Mouse (Mus musculus): ENCODE results near the gene Rnf220. TPM values are rescaled to one million over a fixed set of nuclear protein-coding genes. Genes with fewer than 3 reads are reported as not detected.

Gene Rnf220
- total RNA-seq, 4 experiments from 2014 or later: 95.3 to 135 (median 115) TPM

DNA sequence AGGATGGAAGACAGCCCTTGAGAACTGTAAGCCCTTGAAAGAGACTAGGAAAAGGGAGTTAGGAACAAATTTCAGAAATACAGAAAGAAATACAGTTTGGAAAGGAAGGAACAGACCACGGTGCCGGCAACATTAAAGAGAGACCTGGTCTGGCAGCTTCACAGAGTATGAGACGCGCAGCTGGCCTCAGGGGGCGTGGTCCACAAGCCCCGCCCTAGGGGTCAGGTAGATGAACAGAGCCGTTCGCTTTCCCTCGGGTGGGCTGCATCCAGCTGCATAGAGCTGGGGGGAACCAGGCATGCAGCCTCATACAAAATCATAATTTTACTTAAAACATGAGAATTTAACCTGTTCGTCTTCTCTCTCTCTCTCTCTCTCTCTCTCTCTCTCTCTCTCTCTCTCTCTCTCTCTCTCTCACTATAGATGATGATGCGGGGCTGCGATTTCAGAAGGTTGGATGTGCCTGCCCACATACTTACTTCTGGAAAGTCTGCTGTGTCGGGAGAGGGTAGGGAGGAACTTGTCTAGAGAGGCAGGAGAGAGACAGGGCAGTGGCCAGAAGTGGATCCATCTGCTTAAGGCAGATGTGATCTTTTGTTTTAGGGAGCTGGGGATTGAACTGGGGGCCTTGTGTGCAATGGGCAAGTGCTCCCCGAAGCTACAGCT, 59.7 kb downstream of the Rnf220 start:
- no peak for DNase-seq

DNA sequence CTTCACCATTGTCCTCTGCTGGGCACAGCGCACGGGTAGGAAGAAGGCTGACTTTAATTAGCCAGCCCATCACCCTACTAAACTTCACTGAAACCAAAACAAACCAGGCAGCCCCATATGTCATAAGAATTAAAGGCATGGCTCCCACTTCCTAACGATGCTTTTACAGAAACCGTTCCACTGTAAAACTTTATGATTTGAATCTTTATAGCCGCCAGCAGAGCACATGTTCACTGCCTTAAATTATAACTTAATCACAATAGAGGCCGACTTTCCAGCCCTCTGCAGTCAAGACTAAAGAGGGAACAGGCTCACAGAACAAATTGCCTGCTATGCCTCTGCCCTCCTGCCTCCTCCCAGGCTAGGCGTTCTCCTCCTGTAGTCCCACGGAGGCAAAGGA, 62.5 kb downstream of the Rnf220 start:
- DNase-seq: no peak

DNA sequence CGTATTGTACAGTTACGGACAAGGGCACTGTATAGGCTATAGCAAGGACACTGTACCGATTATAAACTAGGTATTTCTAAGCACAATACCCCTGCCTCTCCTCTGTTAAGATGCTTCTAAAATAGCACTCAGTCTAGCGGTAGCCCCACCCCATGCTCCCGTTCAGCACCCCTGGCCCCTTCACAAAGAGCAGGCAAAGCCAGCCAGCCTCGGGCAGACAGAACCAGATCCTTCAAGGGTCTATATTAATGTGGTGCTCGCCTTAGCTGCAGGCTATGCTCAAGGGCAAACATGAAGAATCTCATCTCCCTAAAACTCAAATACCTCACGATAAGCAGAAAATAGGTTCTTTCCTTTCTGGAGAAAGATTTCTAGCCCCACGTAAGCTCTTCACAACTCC, 67.2 kb downstream of the Rnf220 start:
- DNase-seq: no peak

DNA sequence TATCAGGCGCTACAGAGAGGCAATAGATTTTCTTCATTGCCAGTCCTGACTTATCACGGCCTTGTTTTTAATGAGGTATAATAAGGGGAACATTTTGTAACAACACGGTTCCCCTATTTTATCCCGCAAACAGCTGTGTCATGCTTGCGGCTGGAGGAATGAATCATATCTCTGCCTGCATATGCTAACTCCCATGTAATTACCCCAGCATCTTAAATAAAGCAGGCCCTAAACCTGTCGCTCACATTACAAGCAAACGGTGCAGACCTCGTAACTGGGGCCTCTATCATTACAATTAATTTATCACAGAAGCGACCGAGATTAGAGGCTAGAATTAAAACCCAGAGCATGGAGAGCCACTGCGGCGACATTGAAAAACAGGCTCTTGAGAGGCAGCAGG, 69.3 kb downstream of the Rnf220 start:
- DNase-seq: no peak

DNA sequence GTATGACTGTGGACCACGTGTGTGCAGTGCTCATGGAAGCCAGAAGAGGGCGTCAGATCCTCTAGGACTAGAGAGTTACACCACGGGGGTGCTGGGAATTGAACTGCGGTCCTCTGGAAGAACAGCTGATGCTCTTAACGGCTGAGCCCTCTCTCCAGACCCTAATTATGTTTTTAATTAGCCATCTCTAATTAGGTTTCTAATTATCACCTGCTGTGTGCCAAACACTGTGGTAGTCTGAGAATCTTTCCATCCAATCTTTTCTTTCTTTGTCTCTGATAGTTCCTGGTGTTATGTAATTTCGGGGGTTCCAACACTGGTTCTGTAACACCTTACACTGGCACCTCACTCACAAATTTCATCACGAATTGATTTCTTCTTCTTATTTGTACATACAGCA, 75.8 kb downstream of the Rnf220 start:
- DNase-seq: no peak

DNA sequence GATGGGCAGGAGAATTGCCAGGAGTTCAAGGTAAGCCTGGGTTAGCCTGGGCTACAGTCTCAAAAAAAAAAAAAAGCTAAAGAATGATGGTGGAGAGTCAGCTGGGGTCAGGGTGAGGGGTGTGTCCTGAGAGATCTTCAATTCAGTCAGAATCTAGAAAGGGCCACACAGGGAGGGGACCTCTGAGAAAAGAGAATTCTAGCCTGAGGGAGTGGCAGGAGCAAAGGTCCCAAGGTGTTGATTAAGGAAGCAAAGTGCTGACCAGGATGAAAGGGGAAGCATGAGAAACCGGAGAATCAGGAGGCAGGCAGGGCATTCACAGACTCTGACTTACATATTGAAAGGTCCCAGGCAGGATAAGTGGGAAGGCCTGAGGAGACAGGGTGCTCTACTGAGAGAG, 80.0 kb downstream of the Rnf220 start:
- DNase-seq: no peak

DNA sequence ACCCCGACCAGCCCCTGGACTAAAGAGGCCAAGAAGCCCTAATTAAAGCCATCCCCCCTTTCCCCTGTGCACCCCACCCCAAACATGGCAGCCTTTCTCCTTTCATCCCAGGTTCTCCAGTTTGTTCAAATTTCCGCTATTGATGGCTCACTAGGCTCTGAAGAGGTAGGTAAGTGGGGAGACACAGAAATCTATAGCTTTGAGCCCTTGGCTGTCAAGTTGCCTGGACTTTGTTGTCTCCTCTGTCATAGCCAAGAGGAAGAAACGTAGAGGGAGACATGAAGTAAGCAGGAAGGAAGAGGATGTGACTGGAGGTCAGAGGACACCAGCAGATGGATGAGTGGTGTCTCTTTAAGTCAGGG, 86.8 kb downstream of the Rnf220 start:
- DNase-seq: no peak

DNA sequence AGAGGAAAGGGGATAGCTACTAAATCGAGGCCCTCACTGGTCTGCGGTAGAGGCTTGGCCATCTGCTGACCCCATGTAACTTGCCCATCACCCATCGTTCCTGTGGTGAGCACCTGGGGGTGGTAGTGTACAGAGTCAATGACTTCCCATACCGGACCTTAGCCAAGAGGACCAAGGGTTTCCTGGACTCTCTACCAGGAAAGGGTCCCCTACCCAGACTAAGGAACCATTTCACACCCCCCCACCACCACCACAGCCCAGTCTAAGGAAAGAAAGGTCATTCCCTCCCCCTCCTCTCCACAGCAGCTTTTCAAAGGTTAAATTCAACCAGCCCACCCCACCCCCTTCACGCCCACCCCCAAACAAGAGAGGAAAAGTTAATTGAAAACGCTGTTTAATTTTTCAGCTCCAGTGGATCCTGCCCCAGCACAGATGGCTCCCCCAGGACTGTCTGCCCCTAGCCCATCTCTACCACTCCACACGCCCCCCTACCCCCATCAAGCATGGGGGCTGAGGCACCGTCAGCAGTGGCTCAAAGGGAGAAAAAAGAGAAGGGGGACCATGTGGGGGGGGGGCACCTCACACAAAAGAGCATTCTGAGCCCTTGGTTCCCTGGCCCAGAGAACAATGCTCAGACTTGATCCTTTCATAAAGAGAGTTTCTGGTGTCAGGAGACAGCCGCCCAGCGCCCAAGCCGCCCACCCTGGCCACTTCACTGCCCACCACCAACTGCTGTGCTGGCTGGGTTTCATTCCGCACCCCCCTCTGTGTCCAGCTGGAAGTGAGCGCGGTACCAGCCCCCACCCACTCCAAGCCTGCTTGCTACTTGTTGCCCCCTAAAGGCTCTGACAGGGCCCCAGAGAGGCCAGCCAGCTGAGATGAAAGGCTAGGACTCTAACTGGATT, 87.5 kb downstream of the Rnf220 start:
- no peak for DNase-seq

DNA sequence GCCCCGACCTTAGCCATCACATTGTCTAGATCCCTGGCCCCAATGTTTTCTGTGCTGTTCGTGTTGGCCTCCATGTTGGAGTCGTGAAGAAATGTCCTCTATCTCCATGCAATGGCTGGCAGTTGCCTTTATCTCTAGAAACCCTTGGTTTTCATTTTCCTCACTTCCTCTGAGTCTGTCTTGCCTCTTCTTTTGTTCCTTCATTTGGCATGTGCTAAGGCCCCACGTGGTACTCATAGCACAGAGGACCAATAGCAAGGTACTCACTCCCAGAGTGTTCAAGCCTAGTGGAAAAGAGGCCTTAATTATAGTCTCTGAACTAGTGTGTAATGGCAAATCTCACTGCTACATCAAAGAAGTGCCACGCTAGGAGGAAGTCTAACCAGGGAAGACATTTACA, 88.9 kb downstream of the Rnf220 start:
- DNase-seq: no peak

DNA sequence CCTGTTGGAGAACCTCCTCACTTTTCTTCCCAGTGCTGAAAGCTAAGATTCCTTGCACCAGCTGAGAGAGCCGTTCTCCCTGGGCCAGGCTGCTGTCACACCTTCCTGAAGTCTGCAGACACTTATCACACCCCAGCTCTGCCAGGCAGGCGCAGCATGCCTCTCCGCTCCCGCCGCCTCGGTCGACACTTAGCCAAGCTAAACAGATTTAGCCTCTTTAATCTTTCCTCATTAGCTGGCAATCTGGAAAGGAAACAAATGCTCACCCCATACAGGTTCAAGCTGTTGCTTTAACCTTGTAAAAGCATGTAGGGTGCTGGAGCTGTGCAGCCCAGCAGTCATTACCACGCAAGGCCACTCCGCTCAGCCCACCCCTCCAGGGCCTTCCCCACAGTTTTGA, 90.9 kb downstream of the Rnf220 start:
- DNase-seq: no peak

DNA sequence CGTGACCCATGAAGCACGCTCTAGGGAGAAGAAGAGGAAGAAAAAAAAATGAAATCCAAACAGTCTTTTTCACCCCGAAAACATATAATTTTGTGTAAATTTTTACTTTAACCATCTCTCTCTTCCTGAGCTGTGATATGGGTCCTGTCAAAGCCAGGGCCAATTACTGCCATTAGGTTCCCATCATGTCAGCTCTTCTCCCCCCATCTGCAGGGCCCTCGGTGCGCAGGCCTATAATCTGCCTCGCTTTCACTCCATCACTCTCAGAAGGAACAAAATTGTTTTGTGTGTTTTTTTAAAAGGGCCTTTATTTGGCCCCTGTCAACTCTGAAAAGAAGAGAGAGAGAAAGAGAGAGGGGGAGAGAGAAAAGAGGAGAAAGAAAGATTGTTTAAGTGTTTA, 91.6 kb downstream of the Rnf220 start:
- no peak for DNase-seq

DNA sequence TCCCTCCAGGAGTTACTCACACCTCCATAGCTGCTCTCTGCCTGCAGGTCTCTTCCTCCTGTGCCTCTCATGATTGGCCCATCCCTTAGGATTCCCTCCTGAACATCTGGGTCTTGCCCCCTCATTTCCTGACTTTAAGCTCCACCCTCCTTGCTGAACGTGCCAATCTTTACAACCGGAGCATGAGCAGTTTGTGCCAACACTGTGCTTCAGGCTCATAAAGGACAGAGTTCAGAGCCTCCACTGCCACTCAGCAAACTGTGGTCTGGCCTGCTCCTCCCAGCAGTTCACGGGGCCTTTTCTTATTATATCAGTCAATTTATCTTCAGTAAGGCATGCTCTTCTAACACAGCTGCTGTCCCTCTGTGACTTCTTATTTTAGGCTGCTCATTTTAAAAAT, 93.4 kb downstream of the Rnf220 start:
- no peak for DNase-seq

DNA sequence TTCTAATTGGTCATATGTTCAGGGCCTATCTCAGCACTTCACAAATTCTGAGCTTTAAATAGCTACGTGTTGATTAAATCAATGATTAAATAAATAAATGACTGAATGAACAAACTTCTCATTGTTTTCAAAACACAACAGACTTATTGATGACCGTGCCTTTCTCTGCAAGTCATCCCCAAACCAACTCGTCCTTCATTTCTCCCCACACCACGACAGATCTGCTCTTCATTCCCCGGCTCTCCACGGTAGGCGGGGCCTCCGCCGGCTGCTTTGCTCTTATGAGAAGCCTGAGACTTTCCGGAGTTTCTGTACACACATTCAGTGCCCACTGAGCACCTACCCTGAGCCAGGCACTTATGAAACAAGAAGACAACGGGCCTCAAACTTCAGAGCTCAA, 99.7 kb downstream of the Rnf220 start:
- no peak for DNase-seq

DNA sequence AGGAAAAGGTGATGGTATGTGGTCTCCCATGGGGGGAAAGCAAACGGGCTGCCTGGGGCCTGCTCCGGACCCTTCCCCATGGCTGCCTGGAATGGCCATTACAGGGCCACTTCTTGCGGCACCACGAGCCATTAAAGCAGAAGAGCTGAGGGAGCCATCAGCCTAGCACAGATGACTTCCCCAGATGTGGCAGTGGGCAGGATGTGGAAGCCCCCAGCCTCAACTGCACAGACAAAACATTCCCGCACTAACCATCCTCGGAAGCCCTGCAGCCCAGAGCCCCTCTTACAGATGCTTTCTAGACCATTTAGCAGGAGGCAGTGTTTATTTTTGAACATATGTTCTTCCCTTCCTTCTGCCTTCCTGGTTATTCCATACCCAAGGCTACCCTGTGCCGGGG, 103.8 kb downstream of the Rnf220 start:
- DNase-seq: no peak

DNA sequence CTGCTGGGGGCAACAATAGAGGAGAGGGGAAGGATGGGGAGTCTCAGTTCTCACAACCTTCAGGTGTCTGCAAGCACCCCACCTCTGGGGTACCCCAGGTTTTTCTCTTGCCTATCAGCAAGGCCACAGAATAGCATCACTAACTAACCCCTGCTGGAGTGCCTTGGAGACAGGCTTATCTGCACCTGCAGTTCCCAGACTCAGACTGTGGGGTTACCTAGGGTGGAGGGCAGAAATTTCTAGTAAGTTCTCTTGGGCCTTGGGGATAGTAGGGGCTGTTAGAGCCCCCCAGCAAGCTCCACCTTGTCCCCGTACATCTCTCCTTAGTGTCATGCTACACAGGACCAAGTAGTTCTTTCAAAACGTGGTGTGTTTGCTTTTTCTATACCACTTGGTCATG, 104.5 kb downstream of the Rnf220 start:
- DNase-seq: no peak

DNA sequence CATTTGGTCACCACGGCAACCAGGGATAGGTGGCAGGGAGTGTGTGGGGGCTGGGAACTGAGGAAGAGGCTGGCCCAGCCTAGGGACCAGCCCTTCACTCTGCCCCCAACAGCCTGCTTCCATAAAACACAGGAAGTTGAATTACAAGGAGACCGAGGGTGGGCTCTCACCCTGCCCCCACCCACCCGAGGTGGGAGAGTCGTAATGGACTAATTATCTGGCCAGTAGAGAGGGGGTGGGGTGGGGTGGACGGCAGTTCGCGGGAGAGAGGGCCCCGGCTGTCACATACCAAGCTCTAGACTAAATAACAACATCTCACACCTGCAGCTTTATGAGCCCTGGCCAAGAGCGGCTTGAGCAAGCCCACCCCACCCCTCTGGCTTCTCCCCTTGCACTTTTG, 104.9 kb downstream of the Rnf220 start:
- DNase-seq: no peak

DNA sequence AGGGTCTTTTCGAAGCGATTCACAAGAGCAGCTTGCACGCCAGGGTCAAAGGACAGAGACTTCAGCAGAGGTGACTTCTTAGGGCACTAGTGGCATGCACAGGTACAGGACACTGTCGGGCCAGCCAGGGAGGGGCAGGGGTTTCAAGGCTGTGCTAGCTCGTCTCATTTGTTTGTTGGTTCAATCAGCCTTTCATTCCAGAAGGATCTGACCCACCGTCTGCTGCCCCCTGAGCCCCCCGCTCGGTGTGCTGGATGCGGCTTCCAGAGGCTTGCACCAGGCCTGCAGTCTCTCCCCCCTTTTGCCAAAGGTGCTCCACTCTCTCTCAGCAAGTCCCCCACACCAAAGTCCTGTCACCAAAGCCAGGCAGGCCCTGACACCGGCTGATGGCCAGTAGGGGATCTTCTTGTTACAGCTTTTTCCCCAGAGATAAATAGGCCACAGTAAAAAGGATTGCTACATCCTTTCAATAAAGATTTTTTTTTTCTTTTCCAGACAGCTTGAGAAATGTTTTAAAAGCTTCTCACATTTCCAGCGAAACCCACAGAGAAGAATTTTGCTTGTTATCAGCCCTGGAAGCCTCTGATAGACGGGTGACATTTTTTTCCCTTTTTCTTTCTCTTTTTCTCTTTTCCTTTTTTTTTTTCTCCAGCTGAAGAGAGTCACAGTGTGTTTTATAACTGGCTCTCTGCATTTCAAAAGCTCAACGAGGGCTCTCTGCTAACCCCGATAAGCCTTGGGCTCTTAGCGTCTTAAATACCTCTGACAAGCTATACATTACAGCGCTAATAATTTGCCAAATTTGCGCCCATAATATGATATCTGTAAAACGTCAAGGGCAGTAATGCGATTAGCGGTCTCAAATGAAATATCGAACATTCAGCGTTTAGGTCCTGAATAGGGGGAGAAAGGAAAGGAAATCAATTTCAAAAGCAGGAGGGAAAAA, 105.7 kb downstream of the Rnf220 start:
- no peak for DNase-seq

DNA sequence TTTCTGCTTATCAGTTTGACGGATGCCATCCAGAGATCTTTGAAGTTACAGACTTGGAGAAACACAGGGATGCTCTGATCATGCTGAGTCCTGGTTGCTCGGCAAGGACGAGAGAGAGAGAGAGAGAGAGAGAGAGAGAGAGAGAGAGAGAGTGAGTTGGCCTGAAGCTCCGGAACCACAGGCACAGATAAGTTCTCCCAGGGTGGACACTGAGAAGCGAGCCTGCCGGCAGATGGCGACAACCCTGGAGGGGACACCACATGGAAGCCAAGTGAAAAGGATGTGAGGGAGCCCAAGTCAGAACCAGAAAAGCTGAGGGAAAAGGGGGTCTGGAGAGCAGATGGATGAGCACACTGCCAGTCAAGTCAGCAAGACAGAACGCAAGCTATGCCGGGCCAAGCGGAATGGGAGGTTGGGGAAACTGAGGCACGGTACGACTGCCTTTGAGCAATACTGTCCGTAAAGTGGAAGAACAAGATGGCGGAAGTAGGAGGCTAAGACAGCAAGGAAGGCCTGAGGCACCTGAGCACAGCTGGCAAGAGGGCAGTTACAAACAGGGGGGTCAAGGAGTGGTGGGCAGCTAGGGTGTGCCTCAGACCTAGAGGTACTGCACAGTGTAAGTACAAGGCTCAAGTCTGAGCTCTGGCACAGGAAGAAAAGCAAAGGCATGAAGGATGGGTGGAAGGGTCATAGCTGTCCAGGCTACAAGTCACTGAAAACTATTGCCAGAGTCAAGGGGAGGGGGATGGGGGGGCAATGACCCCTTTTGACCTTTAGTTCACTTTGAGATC, 107.4 kb downstream of the Rnf220 start:
- DNase-seq: no peak

DNA sequence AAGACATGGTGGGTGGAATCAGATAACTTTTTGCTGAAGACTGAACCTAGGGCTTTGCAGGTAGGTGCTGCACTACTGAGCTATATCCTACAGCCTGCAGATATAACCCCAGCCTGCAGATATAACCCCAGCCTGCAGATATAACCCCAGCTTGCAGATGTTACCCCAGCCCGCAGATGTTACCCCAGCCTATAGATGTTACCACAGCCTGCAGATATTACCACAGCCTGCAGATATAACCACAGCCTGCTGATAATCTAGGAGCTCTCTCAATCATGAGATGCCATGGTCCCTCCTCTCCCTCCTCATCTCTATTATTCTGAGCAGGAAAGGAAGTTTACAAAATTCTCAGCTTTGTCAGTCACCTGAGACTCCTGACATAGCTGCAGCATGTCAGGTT, 111.6 kb downstream of the Rnf220 start:
- DNase-seq: no peak

DNA sequence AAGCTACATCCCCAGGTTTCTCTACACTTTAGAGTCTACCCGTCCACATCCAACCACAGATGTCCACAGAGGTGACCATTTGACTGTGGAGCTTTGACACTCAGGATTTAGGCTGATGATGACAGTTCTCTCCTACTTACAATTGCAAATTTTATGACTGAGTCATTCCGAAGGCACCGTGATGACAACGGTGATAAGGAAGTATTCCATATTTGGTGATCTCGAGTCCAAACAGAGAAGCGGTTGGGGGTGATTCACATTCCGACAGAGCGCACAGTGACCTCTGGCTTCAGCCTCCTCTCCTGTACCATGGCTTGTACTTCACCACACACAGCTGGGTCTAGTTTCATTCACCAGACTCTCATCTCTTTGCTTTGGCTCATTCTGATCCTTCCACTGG, 115.0 kb downstream of the Rnf220 start:
- DNase-seq: no peak

DNA sequence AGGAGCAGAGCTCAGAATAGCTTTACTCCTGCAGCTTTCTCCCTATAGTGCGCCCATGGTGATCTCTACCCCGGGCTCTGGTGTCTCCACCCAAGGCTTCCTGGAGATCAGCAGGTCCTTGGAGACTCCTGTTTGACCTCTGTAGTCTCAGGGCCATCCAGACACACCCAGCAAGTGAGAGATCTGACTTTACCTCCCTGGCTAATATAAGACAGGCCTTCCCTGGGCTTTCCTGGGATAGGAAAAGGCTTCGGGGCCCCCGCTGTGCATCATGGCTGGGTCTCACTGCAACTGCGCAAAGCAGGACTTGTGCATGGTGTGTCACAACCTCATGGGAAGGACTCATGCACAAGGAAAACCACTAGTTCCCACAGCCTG, 116.3 kb downstream of the Rnf220 start:
- DNase-seq: no peak

DNA sequence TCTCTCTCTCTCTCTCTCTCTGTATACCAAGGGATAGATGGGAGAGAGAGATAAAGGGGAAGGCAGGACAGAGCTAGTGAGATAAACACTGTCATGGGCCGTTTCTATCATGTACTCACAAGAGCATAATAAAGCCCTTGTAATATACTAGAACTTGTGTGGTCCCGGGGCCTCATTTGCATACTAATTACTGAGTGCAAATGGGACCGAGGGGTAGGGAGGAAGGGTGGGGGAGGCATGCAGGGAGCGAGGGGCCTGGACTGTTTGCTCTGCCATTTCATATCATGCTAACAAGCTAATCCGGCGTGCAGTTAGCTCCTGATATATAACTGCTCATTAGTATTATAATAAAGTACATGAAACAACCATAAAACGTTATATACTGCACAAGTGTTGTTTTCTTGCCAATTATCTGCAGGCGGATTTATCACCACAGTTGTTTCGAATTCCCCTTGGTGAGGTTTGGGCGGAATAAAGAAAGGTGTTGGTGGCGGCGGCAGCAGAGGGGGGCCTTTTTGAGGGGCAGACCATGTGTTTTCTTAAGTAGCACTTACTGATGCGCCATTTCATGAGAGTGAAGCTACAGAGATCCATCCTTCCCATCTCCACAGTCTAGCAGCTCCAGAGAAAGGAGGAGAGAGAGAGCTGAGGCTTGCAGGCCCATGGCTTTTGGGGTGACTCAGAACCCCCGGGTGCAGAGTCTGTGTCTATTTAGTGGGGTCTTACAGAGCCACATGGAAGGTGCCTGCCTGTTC, 116.9 kb downstream of the Rnf220 start:
- no peak for DNase-seq

All from adrenal gland, adult 8-10 months (tissue).